Mouse (Mus musculus): ENCODE results near the gene Arhgap4. TPM values are rescaled to one million over a fixed set of nuclear protein-coding genes. Genes with fewer than 3 reads are reported as not detected.

Arhgap4 gene
- polyA plus RNA-seq (2014; fragmentation: Illumina TruSeq; extraction: RNeasy Lipid Tissue Mini Kit (QIAGEN cat#74804); ENCODE audit: low read depth, low replicate concordance): 0.45 TPM

DNA sequence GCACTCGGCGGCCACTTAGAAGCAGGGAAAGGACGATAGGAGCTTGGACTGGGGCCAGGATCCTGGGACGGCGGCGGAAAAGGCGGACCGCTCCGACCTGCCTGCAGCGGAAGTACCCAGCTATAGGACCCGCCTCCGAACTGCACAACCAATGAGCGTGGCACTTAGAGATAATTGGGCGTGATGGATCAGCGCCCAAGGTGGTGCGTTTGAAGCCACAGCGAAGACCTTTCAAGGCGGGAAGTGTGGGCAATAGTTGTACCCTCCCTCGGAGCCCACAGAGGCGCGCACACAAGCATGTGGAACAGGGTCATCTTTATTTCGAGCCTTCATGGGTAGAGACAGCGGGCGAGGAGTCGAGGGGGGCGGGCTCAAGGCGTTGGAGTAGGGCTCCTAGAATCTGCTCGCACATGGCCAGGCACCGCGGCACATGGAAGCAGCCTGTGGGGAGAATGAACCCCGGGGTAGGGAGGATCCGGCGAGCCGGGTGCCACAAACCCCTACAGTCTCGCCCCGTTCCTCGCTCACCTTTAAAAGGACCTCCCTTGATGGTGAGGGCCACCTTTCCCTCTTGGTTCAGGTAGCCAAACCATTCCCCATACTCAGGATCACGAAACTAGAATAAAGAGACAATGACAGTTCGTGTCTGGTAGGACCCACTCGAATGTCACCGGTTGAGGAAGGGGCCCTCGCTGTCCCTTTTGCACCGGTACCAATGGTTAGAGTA lies at the start of gene Arhgap4, which contains the start of gene Naa10:
Gene Arhgap4 (minus strand): TSS at position 48 of the 727 bp plus-strand sequence.
Gene Naa10 (minus strand): TSS at position 122 of the 727 bp plus-strand sequence.

DNA sequence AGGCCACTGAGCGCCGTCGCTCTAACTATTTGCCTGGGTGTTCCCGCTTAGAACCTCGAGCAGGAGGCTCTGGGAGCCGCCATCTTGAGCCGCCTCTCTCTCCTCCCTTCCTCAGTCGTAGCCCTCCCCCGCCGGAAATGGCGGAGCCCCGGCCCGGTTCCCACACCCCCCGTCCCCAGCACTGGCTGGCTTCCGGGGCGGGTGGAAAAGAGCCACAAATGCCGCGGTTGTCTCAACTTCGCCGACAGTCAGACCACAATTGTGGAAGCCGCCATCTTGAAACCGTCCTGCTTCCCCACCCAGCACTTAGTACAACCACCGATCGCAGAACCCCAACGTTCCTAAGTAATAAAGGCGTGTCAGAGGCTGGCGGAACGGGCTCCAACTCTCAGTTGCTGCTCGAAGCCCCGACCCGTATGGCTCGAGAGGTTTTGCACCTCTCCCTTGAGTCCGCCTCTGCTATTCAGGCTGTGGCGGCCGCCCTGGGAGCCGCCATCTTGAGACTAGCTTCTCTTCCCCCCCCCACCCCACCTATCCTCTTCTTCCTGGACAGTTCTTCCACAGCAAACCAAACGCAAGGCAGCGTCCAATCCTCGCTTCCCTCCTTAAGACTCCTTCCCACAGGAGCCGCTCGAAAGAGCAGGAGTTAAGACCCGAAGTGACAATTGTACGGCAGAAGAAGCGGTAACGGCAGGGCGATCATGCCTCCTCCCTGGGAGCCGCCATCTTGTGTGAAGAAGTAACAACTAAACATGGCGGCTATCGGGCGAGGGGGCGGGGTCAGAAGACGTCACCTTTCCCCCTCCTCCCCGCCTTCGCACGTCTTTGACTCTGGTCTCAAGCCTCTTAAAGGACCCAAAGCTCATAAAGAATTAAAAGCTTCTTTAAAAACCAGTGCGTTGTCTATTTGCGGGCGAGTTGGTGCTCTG lies 44.8 kb upstream of the Arhgap4 start, which contains the start of gene Hcfc1:
Gene Hcfc1 (minus strand): TSS at position 110 of the 929 bp plus-strand sequence.

DNA sequence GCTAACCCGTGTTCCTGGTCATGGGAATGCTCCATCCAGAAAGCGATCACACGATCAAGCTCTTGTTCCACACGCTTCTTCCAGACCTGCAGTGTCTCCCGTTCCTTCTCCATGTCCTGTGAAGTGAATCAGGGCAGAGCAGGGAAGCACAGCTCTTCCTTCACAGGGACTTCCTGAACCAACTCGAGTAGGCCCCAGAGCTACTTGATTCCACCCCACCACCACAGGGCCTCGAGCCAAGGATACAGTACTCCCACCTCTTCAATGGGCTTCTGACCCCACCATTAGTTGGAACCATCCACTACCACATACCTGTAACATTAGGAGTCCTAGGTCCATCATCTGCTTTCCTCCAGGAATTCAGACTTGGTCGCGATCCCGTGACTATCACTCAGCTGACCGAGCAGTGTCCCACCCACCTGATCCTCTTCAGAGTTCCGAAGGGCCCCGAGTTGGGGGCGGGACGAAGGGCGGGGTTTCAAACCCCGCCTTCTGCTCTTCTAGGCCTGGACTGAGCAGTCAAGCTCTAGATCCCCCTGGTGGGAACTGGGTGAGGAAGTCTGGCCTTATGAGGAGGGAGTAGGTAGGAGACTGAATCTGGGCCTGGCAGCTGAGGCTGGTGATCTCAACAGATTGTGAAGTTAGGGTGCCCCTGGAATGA lies 8.9 kb upstream of the Arhgap4 start, which contains the start of gene Renbp:
Gene Renbp (minus strand): TSS at position 449 of the 661 bp plus-strand sequence.

DNA sequence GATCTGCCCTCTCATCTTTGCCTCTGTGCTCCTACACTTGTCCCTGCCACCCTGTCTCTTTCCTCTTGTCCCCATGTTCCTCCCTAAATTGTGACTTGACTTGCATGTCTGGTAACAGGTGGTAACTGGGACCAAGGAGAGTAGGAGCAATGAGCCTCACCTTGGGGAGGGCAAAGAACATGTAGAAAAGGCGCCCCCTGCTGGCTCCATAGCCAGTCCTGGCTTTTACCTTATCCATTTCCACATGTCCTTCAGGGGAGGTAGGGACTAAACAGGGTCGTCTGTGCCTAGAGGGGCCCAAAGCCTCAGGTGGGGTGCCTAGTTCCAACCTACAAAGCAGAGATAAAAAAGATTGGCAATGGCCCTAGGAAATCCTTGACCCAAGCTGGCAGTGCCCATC lies 26.0 kb downstream of the Arhgap4 start, which contains the start of gene L1cam:
Gene L1cam (minus strand): TSS at position 387 of the 400 bp plus-strand sequence.

DNA sequence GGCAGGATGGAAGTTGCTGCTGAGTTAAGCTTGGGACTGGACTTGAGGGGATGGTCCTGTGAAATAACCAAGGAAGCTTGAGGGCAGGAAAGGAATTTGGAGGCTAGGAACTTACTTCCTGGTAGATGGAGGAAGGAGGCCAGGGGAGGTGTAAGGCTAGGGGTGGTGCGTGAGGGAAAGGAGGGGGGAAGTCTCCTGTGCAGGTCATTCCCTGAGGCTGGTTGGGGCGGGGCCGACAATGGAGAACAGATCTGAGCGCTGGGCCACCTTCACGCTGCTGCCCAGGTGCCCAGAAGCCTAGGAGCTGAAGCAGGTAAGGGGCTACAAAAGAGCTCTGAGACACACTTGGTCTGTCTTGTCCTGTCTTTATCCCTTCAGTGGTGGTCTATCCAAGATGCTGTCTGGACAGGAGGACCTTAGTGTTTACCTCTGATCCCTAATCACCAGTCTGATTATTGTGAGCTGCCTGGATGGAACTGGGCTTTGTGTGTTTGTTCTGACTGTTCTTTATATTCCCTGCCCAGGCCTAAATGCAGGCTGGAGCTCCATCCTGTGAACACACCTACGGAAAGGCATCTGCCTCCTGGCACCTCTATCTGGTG lies 30.0 kb downstream of the Arhgap4 start, which contains the start of gene Avpr2:
Gene Avpr2 (plus strand): TSS at position 552 of the 602 bp plus-strand sequence.

Other genes with a start within 250 kb of the Arhgap4 start
- 1.7 TPM for gene Slc6a8, start 248.7 kb downstream of the Arhgap4 start, polyA plus RNA-seq (2014; fragmentation: Illumina TruSeq; extraction: RNeasy Lipid Tissue Mini Kit (QIAGEN cat#74804); ENCODE audit: low read depth, low replicate concordance)
- 177 TPM for gene Bcap31, start 205.7 kb downstream of the Arhgap4 start, polyA plus RNA-seq (2014; fragmentation: Illumina TruSeq; extraction: RNeasy Lipid Tissue Mini Kit (QIAGEN cat#74804); ENCODE audit: low read depth, low replicate concordance)
- 3.3 TPM for gene Abcd1, start 205.3 kb downstream of the Arhgap4 start, polyA plus RNA-seq (2014; fragmentation: Illumina TruSeq; extraction: RNeasy Lipid Tissue Mini Kit (QIAGEN cat#74804); ENCODE audit: low read depth, low replicate concordance)
- not detected for gene Plxnb3, start 164.8 kb downstream of the Arhgap4 start, polyA plus RNA-seq (2014; fragmentation: Illumina TruSeq; extraction: RNeasy Lipid Tissue Mini Kit (QIAGEN cat#74804); ENCODE audit: low read depth, low replicate concordance)
- not detected for gene Srpk3, start 147.5 kb downstream of the Arhgap4 start, polyA plus RNA-seq (2014; fragmentation: Illumina TruSeq; extraction: RNeasy Lipid Tissue Mini Kit (QIAGEN cat#74804); ENCODE audit: low read depth, low replicate concordance)
- 30.7 TPM for gene Idh3g, start 135.0 kb downstream of the Arhgap4 start, polyA plus RNA-seq (2014; fragmentation: Illumina TruSeq; extraction: RNeasy Lipid Tissue Mini Kit (QIAGEN cat#74804); ENCODE audit: low read depth, low replicate concordance)
- 45.6 TPM for gene Ssr4, start 134.8 kb downstream of the Arhgap4 start, polyA plus RNA-seq (2014; fragmentation: Illumina TruSeq; extraction: RNeasy Lipid Tissue Mini Kit (QIAGEN cat#74804); ENCODE audit: low read depth, low replicate concordance)
- gene Pdzd4, start 96.9 kb downstream of the Arhgap4 start, polyA plus RNA-seq (2014; fragmentation: Illumina TruSeq; extraction: RNeasy Lipid Tissue Mini Kit (QIAGEN cat#74804); ENCODE audit: low read depth, low replicate concordance): not detected
- not detected for gene Avpr2, start 29.8 kb downstream of the Arhgap4 start, polyA plus RNA-seq (2014; fragmentation: Illumina TruSeq; extraction: RNeasy Lipid Tissue Mini Kit (QIAGEN cat#74804); ENCODE audit: low read depth, low replicate concordance)
- gene L1cam, start 25.8 kb downstream of the Arhgap4 start, polyA plus RNA-seq (2014; fragmentation: Illumina TruSeq; extraction: RNeasy Lipid Tissue Mini Kit (QIAGEN cat#74804); ENCODE audit: low read depth, low replicate concordance): not detected
- 11.0 TPM for gene Naa10, start 74 bp upstream of the Arhgap4 start, polyA plus RNA-seq (2014; fragmentation: Illumina TruSeq; extraction: RNeasy Lipid Tissue Mini Kit (QIAGEN cat#74804); ENCODE audit: low read depth, low replicate concordance)
- gene Renbp, start 9.0 kb upstream of the Arhgap4 start, polyA plus RNA-seq (2014; fragmentation: Illumina TruSeq; extraction: RNeasy Lipid Tissue Mini Kit (QIAGEN cat#74804); ENCODE audit: low read depth, low replicate concordance): 1.1 TPM
- gene Hcfc1, start 44.5 kb upstream of the Arhgap4 start, polyA plus RNA-seq (2014; fragmentation: Illumina TruSeq; extraction: RNeasy Lipid Tissue Mini Kit (QIAGEN cat#74804); ENCODE audit: low read depth, low replicate concordance): 12.6 TPM
- 27.4 TPM for gene Irak1, start 102.0 kb upstream of the Arhgap4 start, polyA plus RNA-seq (2014; fragmentation: Illumina TruSeq; extraction: RNeasy Lipid Tissue Mini Kit (QIAGEN cat#74804); ENCODE audit: low read depth, low replicate concordance)
- gene Opn1mw, start 205.6 kb upstream of the Arhgap4 start, polyA plus RNA-seq (2014; fragmentation: Illumina TruSeq; extraction: RNeasy Lipid Tissue Mini Kit (QIAGEN cat#74804); ENCODE audit: low read depth, low replicate concordance): not detected
- 4.2 TPM for gene Mecp2, start 213.5 kb upstream of the Arhgap4 start, polyA plus RNA-seq (2014; fragmentation: Illumina TruSeq; extraction: RNeasy Lipid Tissue Mini Kit (QIAGEN cat#74804); ENCODE audit: low read depth, low replicate concordance)
- not detected for gene Tex28, start 246.0 kb upstream of the Arhgap4 start, polyA plus RNA-seq (2014; fragmentation: Illumina TruSeq; extraction: RNeasy Lipid Tissue Mini Kit (QIAGEN cat#74804); ENCODE audit: low read depth, low replicate concordance)